Comparison of ENCODE assay signal across 8 mouse cellular contexts in the genomic region with DNA sequence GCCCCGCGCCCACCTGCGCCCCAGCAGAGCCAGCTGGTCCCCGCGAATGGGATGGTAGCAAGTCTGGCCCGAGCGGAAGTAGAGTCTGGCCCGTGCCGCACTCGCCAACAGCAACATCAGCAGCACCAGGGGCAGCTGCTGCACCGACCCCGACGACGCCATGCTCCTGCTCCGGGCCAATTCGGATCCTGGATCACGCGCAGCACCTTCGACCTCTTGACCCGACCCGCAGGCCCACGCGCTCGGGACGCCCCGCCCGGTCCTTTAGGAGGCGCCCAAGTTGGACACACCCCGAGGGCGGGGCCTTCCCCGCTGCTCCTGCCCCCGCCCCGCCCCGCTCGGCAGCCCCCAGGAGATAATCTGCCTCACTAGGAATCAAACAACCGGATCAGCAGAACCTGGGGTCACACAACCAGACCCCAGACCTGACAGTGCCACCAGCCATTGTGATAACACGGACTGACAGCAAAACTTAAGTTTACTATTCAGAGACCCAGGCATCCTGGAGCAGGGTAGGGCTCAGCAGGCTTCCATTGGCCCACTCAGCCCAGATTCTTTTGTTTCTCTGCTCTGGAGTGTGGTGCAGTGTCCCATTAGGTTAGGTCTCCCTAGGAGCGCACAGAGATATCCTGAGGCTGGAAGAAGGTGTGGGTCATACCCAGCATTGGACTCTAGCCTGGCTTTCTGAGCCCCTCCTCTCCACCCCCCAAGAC. TPM values are rescaled to one million over a fixed set of nuclear protein-coding genes. Genes with fewer than 3 reads are reported as not detected.
A peak's percentile ranks its signal among the peaks of the same experiment; 100 is the strongest.
DNase-seq lines count a peak whose midpoint lies in the region; ATAC-seq lines count a peak whose summit lies in the region.

A gene (minus strand): TSS at position 303 of the 713 bp plus-strand sequence.

- no peaks in the 10 kb centered on the region for H3K27me3 ChIP-seq in hindbrain, embryonic 13.5 days

- peak; percentile 81 for ATAC-seq in hindbrain, embryonic 13.5 days (ENCODE audit: low FRiP score)

- 2% methylated on average over 38 of the region's 38 CpGs for WGBS in hindbrain, embryonic 13.5 days

- peak within 1 kb of the TSS; percentile 18; the same call in 1 of the 2 replicates for H3K27ac ChIP-seq in hindbrain, embryonic 13.5 days

- no peaks in the 10 kb centered on the region for H3K36me3 ChIP-seq in hindbrain, embryonic 13.5 days

- no peaks in the 10 kb centered on the region for H3K9me3 ChIP-seq in hindbrain, embryonic 13.5 days

- peak within 1 kb of the TSS; percentile 53 for H3K4me3 ChIP-seq in hindbrain, embryonic 13.5 days

- peaks cover 23% of the 10 kb centered on the region for H3K4me1 ChIP-seq in hindbrain, embryonic 13.5 days (replicated peaks)

- DNase-seq in NIH3T3 (ENCODE audit: low read depth), result peak; percentile 82
- DNase-seq in cerebellum, adult 9-11 months, result peak; percentile 61
- peak; percentile 26 to 28 for DNase-seq in frontal cortex, postnatal 36 days (ENCODE audit: low spot score in 2 of 2)
- peak; percentile 15 to 29 for DNase-seq in layer of hippocampus, postnatal 36 days
- DNase-seq in lung, postnatal 25 days (ENCODE audit: low spot score), result peak; percentile 69
- DNase-seq in ovary, postnatal 36 days (ENCODE audit: low spot score), result peak; percentile 75
- peak; percentile 85 for DNase-seq in thymus, postnatal 4 days

- peak within 1 kb of the TSS; percentile 73 for H3K9ac ChIP-seq in hindbrain, embryonic 13.5 days

- peak within 1 kb of the TSS; percentile 73 for H3K4me2 ChIP-seq in hindbrain, embryonic 13.5 days

RNA-seq across cellular contexts. Expression of the gene that starts here (rescaled TPM):
- polyA plus RNA-seq in hindbrain, embryonic 13.5 days (2015; fragmentation: Nextera tagmentation; extraction: Ambion mirVana), result 80.8 and 81.5 TPM in 2 replicates
- total RNA-seq in layer of hippocampus, postnatal 36 days (2021), result 10 to 100 TPM; 27.5 to 29.7 TPM

Comparison
In these comparisons a context has a peak if more than half of its experiments do, and no peak if none do; other contexts are left out.
1. Peak in every context shown above with its lines: DNase-seq, ATAC-seq, H3K4me3 ChIP-seq and H3K27ac ChIP-seq.
2. DNase-seq: peak in every context shown above with its lines; median percentile 85 in thymus, postnatal 4 days; 82 in NIH3T3; 75 in ovary, postnatal 36 days; 69 in lung, postnatal 25 days; 61 in cerebellum, adult 9-11 months; 27 in frontal cortex, postnatal 36 days; 22 in layer of hippocampus, postnatal 36 days.